Mouse (Mus musculus): ENCODE results near the gene Clrn1. TPM values are rescaled to one million over a fixed set of nuclear protein-coding genes. Genes with fewer than 3 reads are reported as not detected.

The Clrn1 gene
- polyA plus RNA-seq (2015; fragmentation: Illumina TruSeq; extraction: RNeasy Lipid Tissue Mini Kit (QIAGEN cat#74804); ENCODE audit: insufficient read depth, low read depth, low replicate concordance), result not detected

GRCm38 (mm10) chr3:58884801-58885573 is at the start of gene Clrn1:
Gene Clrn1, minus strand, starts transcription at chr3:58885340.

DNA sequence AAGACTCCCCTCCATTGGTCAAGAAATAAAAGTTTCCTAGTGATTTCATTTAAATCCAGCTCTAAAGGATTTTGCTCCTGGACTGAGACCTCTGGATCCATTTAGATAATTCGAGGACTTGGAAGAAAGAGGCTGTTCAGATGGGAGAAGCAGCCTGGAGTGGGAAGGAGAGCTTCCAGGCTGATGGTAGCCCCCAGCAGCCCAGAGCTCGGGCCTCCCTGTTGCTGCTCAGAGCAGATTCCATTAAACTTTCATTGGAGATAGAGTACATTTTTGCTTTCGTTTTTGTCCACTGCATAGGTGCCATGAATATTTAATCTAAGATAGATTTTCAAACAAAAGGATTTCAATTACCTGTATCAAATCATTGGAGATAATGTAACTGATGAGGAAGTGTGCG is 62.9 kb downstream of the Clrn1 start, which contains the start of gene Mindy4b-ps:
Mindy4b-ps (minus strand) TSS at position 101 of the 400 bp plus-strand sequence.

Other genes with a start within 250 kb of the Clrn1 start
- not detected for gene Erich6, start 248.1 kb downstream of the Clrn1 start, polyA plus RNA-seq (2015; fragmentation: Illumina TruSeq; extraction: RNeasy Lipid Tissue Mini Kit (QIAGEN cat#74804); ENCODE audit: insufficient read depth, low read depth, low replicate concordance)
- 5.6 TPM for gene Siah2, start 192.9 kb downstream of the Clrn1 start, polyA plus RNA-seq (2015; fragmentation: Illumina TruSeq; extraction: RNeasy Lipid Tissue Mini Kit (QIAGEN cat#74804); ENCODE audit: insufficient read depth, low read depth, low replicate concordance)
- not detected for gene Mindy4b-ps, start 63.0 kb downstream of the Clrn1 start, polyA plus RNA-seq (2015; fragmentation: Illumina TruSeq; extraction: RNeasy Lipid Tissue Mini Kit (QIAGEN cat#74804); ENCODE audit: insufficient read depth, low read depth, low replicate concordance)
- gene Med12l, start 120.5 kb upstream of the Clrn1 start, polyA plus RNA-seq (2015; fragmentation: Illumina TruSeq; extraction: RNeasy Lipid Tissue Mini Kit (QIAGEN cat#74804); ENCODE audit: insufficient read depth, low read depth, low replicate concordance), result 0.42 TPM
- not detected for gene Gpr171, start 216.5 kb upstream of the Clrn1 start, polyA plus RNA-seq (2015; fragmentation: Illumina TruSeq; extraction: RNeasy Lipid Tissue Mini Kit (QIAGEN cat#74804); ENCODE audit: insufficient read depth, low read depth, low replicate concordance)